Mouse (Mus musculus) left cerebral cortex, postnatal 36 days (tissue): ENCODE measurements at regions not wholly inside any gene's neighbourhood (a gene's known extent, or its start where the extent isn't known, plus 50 kb on each side); places are given as distances from the start of the nearest gene placed in this dataset.
A peak's percentile ranks its signal among the peaks of the same experiment; 100 is the strongest.

ENCODE experiments used
- DNase-seq, 2 experiments: peaks; one replicate each; pipeline ENCODE4 v3.0.0; 2021 to 2022; ENCODE audit warnings: low spot score in 2 of 2, mixed read lengths in 1 of 2
- intact Hi-C: fragments of 180-260 bp; cut with DNase I; formaldehyde crosslinking; loops from one replicate; pipeline ENCODE4 v1.15.1; 2025

DNA sequence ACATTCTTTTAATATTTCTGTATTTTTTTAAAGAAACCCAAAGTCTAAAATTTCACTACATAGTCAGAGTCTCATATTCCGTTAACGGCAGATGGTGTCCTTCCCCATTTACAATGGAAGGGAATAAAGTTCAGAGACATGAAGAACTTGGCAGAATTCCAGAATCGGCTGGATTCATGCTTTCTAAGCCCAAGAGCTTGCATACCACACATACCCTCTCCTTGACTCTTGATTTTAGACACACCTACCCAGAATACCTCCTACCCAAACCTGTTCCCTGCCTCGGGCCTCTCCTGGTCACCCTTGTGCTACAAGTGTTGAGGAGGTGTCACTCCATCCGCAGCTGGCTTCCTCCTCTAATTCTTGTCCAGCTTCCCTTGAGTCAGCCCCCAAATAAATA lies 195.8 kb upstream of the Prok2 start:
- no peak for DNase-seq
- intact Hi-C loops, result no loop called here

GRCm38 (mm10) chr6:99919816-99920562 lies 193.8 kb upstream of the Prok2 start:
- no peak for DNase-seq
- intact Hi-C loops, result no loop called here

DNA sequence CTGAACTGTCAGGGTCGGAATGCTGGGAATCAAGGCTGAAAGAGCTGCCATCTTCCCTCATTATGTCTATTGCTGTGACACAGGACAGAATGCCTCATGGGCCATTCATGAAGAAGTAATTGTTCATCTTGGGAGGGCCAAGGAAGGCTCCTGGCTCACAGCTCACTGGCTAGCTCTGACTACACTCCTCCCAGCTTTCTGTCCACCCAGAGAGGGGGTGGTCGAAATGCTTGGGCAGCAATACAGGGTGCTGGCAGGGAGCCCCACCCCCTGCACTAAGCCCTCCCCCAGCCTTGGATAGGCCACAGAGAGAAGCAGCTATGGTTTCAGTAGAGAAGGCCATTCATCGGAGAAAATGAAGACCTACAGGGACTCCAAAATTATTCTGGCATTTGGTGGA lies 192.2 kb upstream of the Prok2 start:
- DNase-seq, result no peak
- intact Hi-C loops, result no loop called here

- no peak for DNase-seq
- intact Hi-C loops, result loop anchor here (10.0 kb wide), 2 partner anchors 235 to 655 kb away; no protein-coding TSS in a partner anchor
These were observed 183.7 kb upstream of the Prok2 start for GRCm38 (mm10) chr6:99909921-99910320.

DNA sequence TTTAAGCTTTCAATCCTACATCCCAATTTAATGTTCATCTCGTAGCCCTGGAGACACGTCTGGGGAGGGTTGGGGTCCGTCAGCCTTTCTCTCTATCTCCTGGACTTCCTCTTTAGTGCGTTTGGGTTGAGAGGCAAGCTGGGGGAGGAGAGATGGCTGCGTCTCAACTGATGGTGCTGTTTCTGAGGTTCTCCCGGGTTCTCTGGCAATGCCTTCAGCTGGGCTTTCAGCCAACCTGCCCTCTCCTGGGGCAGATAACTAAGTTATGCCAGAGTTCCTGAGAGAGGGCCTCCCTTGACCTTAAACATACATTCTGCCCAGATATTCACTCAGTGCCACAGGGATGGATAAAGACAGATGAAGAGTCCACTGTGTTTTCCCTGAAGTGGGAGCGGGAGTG lies 183.3 kb upstream of the Prok2 start:
- intact Hi-C loops, result loop anchor here (10.0 kb wide), 2 partner anchors 235 to 655 kb away; no protein-coding TSS in a partner anchor
- DNase-seq, result no peak

DNA sequence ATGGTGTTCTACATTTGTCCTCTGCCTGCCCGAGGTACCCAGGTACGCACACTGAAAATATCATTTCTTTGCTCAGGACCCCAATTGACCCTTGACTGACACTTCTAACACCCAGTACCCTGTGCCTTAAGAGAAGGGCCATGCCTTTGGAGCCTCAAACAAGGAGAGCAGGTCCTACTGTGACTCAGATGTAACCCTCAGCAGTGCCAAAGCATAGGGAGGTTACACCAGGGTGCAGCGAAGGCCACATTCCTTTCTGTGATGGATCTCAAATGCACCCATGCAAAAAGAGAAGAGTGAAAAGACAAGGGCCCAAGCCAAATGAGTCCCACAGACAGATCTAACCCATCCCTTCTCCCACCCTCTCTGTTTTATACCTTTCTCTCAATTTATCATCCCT lies 181.9 kb upstream of the Prok2 start:
- intact Hi-C loops, result loop anchor here (10.0 kb wide), 2 partner anchors 237 to 657 kb away; no protein-coding TSS in a partner anchor
- no peak for DNase-seq

DNA sequence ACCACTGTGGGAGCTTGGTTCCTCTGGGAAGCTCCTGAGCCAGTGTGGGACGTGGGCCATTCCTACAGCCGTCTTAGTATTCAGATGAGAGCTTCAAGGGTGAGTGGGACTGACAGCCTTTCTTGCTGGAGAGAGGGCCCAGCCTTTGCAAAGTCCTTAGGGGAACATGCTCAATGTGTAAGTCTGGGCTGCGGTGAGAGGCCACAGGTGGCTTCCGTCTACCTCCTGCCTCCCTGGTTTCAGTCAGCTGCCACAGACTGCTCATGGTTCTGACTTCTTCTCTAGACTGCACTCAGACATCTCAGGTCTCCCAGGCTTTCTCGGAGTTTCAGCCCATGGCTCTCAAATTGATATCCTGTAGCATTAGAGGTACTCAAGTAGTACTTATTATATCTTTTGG lies 179.0 kb upstream of the Prok2 start:
- intact Hi-C loops, result loop anchor here (10.0 kb wide), 2 partner anchors 240 to 660 kb away; no protein-coding TSS in a partner anchor
- DNase-seq, result no peak

- no peak for DNase-seq
- intact Hi-C loops, result loop anchor here (5.0 to 10.0 kb wide), 3 partner anchors 240 to 660 kb away; partner anchors contain the start of gene Rybp
These were observed 178.4 kb upstream of the Prok2 start for GRCm38 (mm10) chr6:99904607-99905006.

- DNase-seq, result peak; percentile 61 to 65
- intact Hi-C loops, result loop anchor here (5.0 to 10.0 kb wide), 3 partner anchors 241 to 661 kb away; partner anchors contain the start of gene Rybp
These were observed 177.9 kb upstream of the Prok2 start for GRCm38 (mm10) chr6:99904044-99904443.

DNA sequence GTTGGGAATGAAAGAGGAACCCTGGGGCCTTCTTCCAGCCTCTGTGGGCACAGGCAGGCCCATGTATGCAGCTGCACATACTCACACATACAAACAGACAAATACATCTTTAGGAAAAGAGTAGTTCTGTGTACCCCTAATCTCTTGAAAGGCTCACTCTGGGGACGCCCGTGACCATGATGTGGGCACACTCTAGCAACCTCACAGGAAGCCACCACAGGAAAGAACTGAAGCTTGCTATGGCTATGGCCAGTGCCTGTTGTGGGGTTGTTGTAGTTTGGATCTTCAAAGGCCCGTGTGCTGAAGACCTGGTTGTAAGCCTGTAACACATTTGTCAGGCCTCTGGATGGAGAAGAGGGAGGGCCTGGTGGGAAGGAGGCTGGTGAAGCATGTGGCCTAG lies 175.4 kb upstream of the Prok2 start:
- intact Hi-C loops, result loop anchor here (5.0 to 10.0 kb wide), 3 partner anchors 243 to 663 kb away; partner anchors contain the start of gene Rybp
- no peak for DNase-seq

GRCm38 (mm10) chr6:99901146-99901545 lies 175.0 kb upstream of the Prok2 start:
- intact Hi-C loops, result loop anchor here (5.0 to 10.0 kb wide), 3 partner anchors 244 to 664 kb away; partner anchors contain the start of gene Rybp
- DNase-seq, result no peak

DNA sequence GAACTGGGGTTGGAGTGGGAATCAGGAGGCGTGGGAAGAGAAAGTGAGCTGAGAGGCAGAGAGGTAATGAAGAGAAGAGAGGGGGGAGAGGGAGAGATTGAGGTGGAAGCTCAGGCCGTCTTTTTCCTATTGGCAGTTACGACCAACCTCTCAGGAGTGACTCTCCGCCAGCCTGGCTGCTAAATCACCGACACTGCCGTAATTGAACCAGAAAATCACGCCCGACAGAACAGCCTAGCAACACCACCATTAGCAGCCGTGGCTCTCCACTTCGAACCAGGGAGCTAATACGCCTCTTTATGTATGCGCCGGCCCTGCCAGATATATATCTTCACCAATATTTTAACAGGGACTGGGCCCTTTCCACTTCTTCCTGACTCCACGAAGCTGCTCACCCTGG lies 173.5 kb upstream of the Prok2 start:
- no peak for DNase-seq
- intact Hi-C loops, result loop anchor here (5.0 to 10.0 kb wide), 3 partner anchors 245 to 665 kb away; partner anchors contain the start of gene Rybp

DNA sequence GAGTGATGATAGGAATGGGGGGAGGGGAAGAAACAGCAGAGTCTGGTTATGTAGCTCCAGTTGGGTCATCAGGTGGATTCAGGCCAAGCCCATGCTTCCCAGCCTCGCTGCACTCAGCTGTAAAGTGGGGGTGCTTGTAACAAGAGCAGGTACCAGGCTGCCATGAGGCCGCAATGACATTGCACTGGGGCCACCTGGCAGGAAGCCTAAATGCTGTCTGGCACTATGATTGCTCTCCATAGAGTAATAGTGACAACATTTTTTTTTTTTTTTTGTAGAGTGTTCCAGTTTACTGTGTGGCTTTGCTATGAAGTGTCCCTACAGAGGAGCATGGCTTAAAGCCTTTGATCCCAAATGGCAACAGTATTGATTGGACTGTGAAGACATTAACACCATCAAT lies 171.9 kb upstream of the Prok2 start:
- DNase-seq, result no peak
- intact Hi-C loops, result no loop called here

DNA sequence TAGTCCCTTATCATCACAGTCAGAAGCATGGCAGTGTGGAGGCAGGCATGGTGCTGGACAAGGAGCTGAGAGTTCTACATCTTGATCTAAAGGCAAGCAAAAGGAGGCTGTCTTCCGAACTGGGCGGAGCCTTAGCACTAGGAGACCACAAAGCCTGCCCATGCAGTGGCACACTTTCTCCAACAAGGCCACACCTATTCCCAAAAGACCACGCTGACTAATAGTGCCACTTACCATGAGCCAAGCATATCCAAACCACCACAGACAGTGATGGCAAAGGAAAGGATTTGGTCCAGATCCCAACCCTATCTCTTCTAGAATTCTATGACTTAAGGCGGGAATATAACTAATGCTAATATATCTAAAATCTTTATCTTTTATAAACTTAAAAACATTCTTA lies 169.4 kb upstream of the Prok2 start:
- intact Hi-C loops, result no loop called here
- no peak for DNase-seq

DNA sequence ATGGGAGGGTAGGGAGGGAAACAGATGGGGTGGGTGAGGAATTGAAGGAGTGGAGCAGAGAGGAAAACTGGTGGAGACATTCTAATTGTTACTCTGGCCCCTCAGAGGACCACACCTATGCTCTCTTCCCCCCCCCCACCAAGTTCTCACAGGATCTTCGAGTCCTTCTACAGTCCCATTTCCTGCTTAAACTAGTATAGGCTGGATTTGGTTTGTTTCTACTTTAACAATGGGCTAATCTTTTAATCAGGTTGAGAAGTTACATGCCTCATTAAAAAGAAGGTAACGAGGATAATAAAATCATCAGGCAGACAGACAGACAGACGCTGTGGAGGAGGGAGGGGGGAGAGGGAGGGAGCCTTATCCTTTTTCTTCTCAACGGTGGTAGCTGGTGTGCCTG lies 167.7 kb upstream of the Prok2 start:
- no peak for DNase-seq
- intact Hi-C loops, result no loop called here

- intact Hi-C loops, result no loop called here
- no peak for DNase-seq
These were observed 166.0 kb upstream of the Prok2 start for GRCm38 (mm10) chr6:99892204-99892603.

DNA sequence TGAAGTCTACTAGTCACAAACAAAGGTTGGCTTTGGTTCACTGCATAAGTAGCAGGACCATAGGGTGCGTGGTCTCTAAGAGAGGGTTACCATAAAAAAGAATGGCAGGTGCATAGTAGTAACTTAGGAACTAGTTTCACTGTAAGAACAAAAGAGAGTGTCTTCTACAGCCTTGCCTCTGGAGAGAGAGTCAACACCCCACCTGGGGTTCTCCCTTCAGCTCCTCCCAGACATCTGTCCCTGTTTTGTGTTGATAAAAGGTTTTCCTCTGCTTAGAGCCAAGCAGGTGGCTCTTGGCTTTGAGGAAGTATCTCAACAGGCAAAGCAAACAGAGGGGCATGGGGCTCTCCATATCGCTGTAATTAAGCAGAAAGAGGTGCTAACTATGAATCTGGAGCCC lies 165.6 kb upstream of the Prok2 start:
- DNase-seq, result no peak
- intact Hi-C loops, result no loop called here

DNA sequence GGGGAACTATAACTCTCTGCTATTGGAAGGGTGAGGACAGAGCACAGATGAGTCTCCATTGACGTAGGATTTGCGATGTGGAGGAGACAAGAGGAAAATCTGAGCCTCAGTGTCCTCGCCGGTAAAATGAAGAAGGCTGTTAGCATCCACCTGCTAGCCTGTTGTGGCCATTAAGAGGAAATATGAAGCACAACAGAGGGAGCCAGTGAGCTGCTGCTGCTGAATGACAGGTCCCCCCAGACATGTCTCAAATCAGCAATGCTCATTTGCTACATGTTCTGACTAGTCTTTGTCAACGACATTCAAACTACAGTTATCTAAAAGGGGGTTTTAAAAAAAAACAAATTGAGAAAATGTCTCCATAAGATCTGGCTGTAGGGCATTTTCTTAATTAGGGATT lies 164.6 kb upstream of the Prok2 start:
- DNase-seq, result no peak
- intact Hi-C loops, result no loop called here

DNA sequence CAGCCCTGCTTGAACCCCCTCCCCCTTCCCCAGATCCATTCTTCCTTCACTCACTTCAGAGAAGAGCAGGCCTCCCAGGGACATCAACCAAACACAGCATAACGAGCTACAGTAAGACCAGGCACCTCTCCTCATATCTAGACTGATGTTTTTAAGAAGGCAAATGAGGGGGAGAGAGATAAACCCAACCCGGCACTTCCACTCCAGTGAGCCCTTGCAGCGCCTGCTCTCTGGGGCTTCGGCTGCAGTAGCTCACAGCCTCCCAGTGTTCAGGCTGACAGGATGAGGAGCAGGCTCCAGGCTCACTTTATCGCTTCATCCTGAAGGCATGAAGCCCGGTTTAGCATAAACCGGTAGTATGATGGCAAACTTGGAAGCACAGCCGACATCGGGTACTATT lies 162.9 kb upstream of the Prok2 start:
- intact Hi-C loops, result no loop called here
- DNase-seq, result no peak

GRCm38 (mm10) chr6:99887904-99888303 lies 161.7 kb upstream of the Prok2 start:
- DNase-seq, result no peak
- intact Hi-C loops, result no loop called here

DNA sequence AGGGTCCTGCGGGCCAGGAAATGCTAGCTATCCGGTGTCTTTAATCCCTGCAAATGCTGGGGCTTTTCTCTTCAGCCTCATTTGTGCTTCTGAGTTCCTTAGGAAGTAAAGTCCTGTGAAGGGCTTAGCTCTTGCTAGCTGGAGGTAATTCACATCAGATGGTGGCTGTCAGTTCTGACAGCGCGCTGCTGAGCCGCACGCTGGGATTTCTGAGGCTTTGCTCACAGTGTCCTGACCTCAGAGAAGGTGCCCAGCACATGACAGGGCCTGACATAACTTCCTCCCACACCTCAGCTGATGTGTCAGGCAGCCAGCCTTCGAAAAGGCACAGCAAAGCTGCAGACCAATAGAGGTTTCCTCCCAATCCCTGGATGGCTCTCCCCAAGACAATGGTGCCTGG lies 158.6 kb upstream of the Prok2 start:
- no peak for DNase-seq
- intact Hi-C loops, result no loop called here
